Mouse (Mus musculus): ENCODE measurements around the gene Myl6.

The Myl6 gene

GRCm38 (mm10) chr10:128444354-128444753, 49.6 kb downstream of the Myl6 start:
- in situ Hi-C loops (cut with MboI; ENCODE audit: unreplicated experiment in 2 of 2): loop anchor here (5.0 kb wide), 1 partner anchor 37 kb away; no protein-coding TSS in a partner anchor

- in situ Hi-C loops (cut with MboI; ENCODE audit: unreplicated experiment in 2 of 2): loop anchor here (5.0 kb wide), 1 partner anchor 35 kb away; no protein-coding TSS in a partner anchor
Observed at GRCm38 (mm10) chr10:128442718-128443117, 51.2 kb downstream of the Myl6 start.

DNA sequence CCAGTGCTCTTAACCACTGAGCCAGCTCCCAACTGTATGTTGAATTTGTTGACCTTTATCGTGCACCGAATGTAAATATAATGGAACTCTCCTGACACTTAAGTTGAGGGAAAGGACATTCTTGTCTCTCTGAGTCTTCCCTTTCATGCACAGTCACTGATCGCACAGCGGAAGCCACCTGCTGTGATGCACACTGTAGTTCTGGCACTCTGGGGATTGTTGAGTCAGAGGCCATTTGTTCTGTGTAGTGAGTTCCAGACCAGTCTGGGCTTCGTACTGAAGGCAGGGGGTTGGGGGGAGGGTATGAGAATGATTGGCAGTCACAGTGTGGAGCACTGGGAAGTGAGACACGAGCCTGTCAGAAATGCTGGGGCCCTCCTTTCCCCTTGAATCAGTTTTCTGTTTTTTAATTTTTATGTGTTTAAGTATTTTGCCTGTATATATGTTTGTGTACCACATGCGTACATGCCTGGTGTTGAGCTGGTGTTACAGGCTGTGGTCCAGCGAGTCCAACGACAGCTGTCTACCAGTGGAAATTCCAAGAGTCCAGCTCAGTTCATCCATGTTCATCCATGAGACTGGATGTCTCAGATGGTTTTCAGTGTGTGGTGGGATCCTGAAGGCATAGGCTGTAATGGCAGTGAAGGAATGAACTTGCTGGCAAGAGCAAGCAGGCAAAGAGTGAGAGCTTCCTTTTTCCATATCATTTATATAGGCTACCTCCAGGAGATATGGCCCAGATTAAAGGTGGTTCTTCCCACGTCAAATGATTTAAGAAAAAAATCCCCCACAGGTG, 52.4 kb downstream of the Myl6 start:
- in situ Hi-C loops (cut with MboI; ENCODE audit: unreplicated experiment in 2 of 2): loop anchor here (5.0 kb wide), 1 partner anchor 34 kb away; no protein-coding TSS in a partner anchor
